Mouse (Mus musculus) neural tube, embryonic 12.5 days (tissue): ENCODE measurements around the gene Hist1h2be. TPM values are rescaled to one million over a fixed set of nuclear protein-coding genes. Genes with fewer than 3 reads are reported as not detected.
A peak's percentile ranks its signal among the peaks of the same experiment; 100 is the strongest.
"Not testable (repeated sequence)": the region's sequence is repeated elsewhere in the genome, so short reads cannot be mapped to it uniquely, and the experiment has no call there.

Experiments
- ATAC-seq: fragments of 200-750 bp; cut with Nextera tagmentation; 2 replicates; pipeline ENCODE4 v1.8.0; 2017; ENCODE audit warnings: low read depth, mild to moderate bottlenecking, moderate TSS enrichment, moderate library complexity; ENCODE audit not compliant: low FRiP score
- H3K27ac ChIP-seq: fragments of 300-500 bp; sonication (generic); 2 replicates; pipeline ENCODE4 v1.5.1; 2016
- H3K27me3 ChIP-seq: fragments of 300-500 bp; sonication (generic); replicated peaks from 2 replicates; pipeline ENCODE4 v1.6.1; 2016; ENCODE audit warnings: mild to moderate bottlenecking
- H3K36me3 ChIP-seq: fragments of 300-500 bp; sonication (generic); 2 replicates; pipeline ENCODE4 v1.6.1; 2016; ENCODE audit warnings: mild to moderate bottlenecking
- H3K4me1 ChIP-seq: fragments of 300-500 bp; sonication (generic); 2 replicates; pipeline ENCODE4 v1.6.1; 2016
- H3K4me2 ChIP-seq: fragments of 300-500 bp; sonication (generic); replicated peaks from 2 replicates; pipeline ENCODE4 v1.6.1; 2016; ENCODE audit warnings: mild to moderate bottlenecking
- H3K4me3 ChIP-seq: fragments of 300-500 bp; sonication (generic); 2 replicates; pipeline ENCODE4 v1.5.1; 2016
- H3K9ac ChIP-seq: fragments of 300-500 bp; sonication (generic); 2 replicates; pipeline ENCODE4 v1.6.1; 2016; ENCODE audit warnings: mild to moderate bottlenecking
- H3K9me3 ChIP-seq: fragments of 300-500 bp; sonication (generic); 2 replicates; pipeline ENCODE4 v1.6.1; 2016; ENCODE audit warnings: mild to moderate bottlenecking
- WGBS: fragments of 180-500 bp; shearing (Covaris S2); methylation state at CpG from one replicate; pipeline ENCODE4 v1.1.7; 2016; 5-methylcytosine and 5-hydroxymethylcytosine counted together
- polyA plus RNA-seq: library from polyadenylated mRNA; unstranded; fragments of >200 nt; fragmentation: Nextera tagmentation; extraction: Ambion mirVana; gene quantifications from 2 replicates; pipeline ENCODE4 v1.2.1, GENCODE M21; 2016

Hist1h2be gene
- polyA plus RNA-seq, 1 experiment from 2014 or later = 1.9 TPM

GRCm38 (mm10) chr13:23586099-23586939, 34.6 kb downstream of the Hist1h2be start:
- H3K27me3 ChIP-seq = no peaks in the 10 kb centered on the region
- H3K4me3 ChIP-seq = peak overlapping the region; percentile 13; the same call in 1 of the 2 replicates
- peak overlapping the region; percentile 71 for H3K4me2 ChIP-seq
- peak overlapping the region; percentile 53; the same call in 1 of the 2 replicates for H3K27ac ChIP-seq
- H3K36me3 ChIP-seq = no peaks in the 10 kb centered on the region
- peaks cover 27% of the 10 kb centered on the region for H3K4me1 ChIP-seq
- no peak for ATAC-seq
- 1% methylated on average over 22 of the region's 22 CpGs for WGBS
- peak overlapping the region; percentile 51; the same call in 1 of the 2 replicates for H3K9ac ChIP-seq
- H3K9me3 ChIP-seq = no peaks in the 10 kb centered on the region

GRCm38 (mm10) chr13:23585442-23586098, 35.4 kb downstream of the Hist1h2be start:
- peak overlapping the region; percentile 72 for H3K9ac ChIP-seq
- H3K36me3 ChIP-seq, H3K27me3 ChIP-seq, H3K9me3 ChIP-seq: not testable (repeated sequence)
- H3K27ac ChIP-seq = peak overlapping the region; percentile 86
- H3K4me2 ChIP-seq = peak overlapping the region; percentile 71
- 0% methylated on average over 31 of the region's 36 CpGs for WGBS
- ATAC-seq = peak; percentile 88
- H3K4me1 ChIP-seq = peaks cover 27% of the 10 kb centered on the region
- H3K4me3 ChIP-seq = peak overlapping the region; percentile 42

GRCm38 (mm10) chr13:23585029-23585441, 35.9 kb downstream of the Hist1h2be start:
- H3K36me3 ChIP-seq = no peaks in the 10 kb centered on the region
- H3K27ac ChIP-seq = peak overlapping the region; percentile 86
- H3K4me2 ChIP-seq = peak overlapping the region; percentile 71
- peak overlapping the region; percentile 42 for H3K4me3 ChIP-seq
- H3K4me1 ChIP-seq = peaks cover 27% of the 10 kb centered on the region
- under 1% methylated on average over 21 of the region's 21 CpGs for WGBS
- H3K27me3 ChIP-seq = no peaks in the 10 kb centered on the region
- no peaks in the 10 kb centered on the region for H3K9me3 ChIP-seq
- H3K9ac ChIP-seq = peak overlapping the region; percentile 72
- peak; percentile 15; the same call in 1 of the 2 replicates for ATAC-seq

- H3K36me3 ChIP-seq = no peaks in the 10 kb centered on the region
- peak overlapping the region; percentile 86; the same call in 1 of the 2 replicates for H3K27ac ChIP-seq
- H3K9me3 ChIP-seq = no peaks in the 10 kb centered on the region
- H3K4me1 ChIP-seq = peaks cover 27% of the 10 kb centered on the region
- peak overlapping the region; percentile 71 for H3K4me2 ChIP-seq
- H3K27me3 ChIP-seq = no peaks in the 10 kb centered on the region
- H3K4me3 ChIP-seq = no peak overlapping the region
- ATAC-seq = no peak
- H3K9ac ChIP-seq = peak overlapping the region; percentile 27
Measured at GRCm38 (mm10) chr13:23584331-23584730, 36.6 kb downstream of the Hist1h2be start.

GRCm38 (mm10) chr13:23583387-23584068, 37.4 kb downstream of the Hist1h2be start:
- Histone ChIP-seq H3K9me3 (no peaks in the 10 kb centered on the region), H3K4me1 (peaks cover 27% of the 10 kb centered on the region), H3K4me3 (no peak overlapping the region), H3K9ac (no peak overlapping the region), H3K27ac (no peak overlapping the region), H3K4me2 (peak overlapping the region; percentile 65; the same call in 1 of the 2 replicates), H3K27me3 (no peaks in the 10 kb centered on the region), H3K36me3 (no peaks in the 10 kb centered on the region)
- no peak for ATAC-seq

GRCm38 (mm10) chr13:23582219-23583056, 38.5 kb downstream of the Hist1h2be start:
- H3K9ac ChIP-seq = peak overlapping the region; percentile 56
- no peaks in the 10 kb centered on the region for H3K27me3 ChIP-seq
- H3K4me1 ChIP-seq = peaks cover 27% of the 10 kb centered on the region
- H3K9me3 ChIP-seq = no peaks in the 10 kb centered on the region
- peak overlapping the region; percentile 34 for H3K4me3 ChIP-seq
- no peak for ATAC-seq
- 5% methylated on average over 6 of the region's 6 CpGs for WGBS
- H3K4me2 ChIP-seq = peak overlapping the region; percentile 65
- H3K27ac ChIP-seq = peak overlapping the region; percentile 27
- H3K36me3 ChIP-seq = no peaks in the 10 kb centered on the region

- H3K4me2 ChIP-seq = peak within 1 kb of the TSS; percentile 65
- peak within 1 kb of the TSS; percentile 27 for H3K27ac ChIP-seq
- under 1% methylated on average over 43 of the region's 43 CpGs for WGBS
- peak; percentile 86 for ATAC-seq
- H3K36me3 ChIP-seq = no peaks in the 10 kb centered on the region
- no peaks in the 10 kb centered on the region for H3K27me3 ChIP-seq
- peaks cover 30% of the 10 kb centered on the region for H3K4me1 ChIP-seq
- no peaks in the 10 kb centered on the region for H3K9me3 ChIP-seq
- peak within 1 kb of the TSS; percentile 56 for H3K9ac ChIP-seq
- peak within 1 kb of the TSS; percentile 34 for H3K4me3 ChIP-seq
Measured at GRCm38 (mm10) chr13:23581408-23582218, 39.3 kb downstream of the Hist1h2be start, which contains the start of gene Hist1h4d. TSS of gene Hist1h4d (plus strand) at chr13:23581598.

GRCm38 (mm10) chr13:23577835-23578234, 43.1 kb downstream of the Hist1h2be start:
- Histone ChIP-seq H3K4me2 (no peak overlapping the region; the same call in 1 of the 2 replicates), H3K9ac (no peak overlapping the region), H3K27me3 (no peaks in the 10 kb centered on the region), H3K9me3 (no peaks in the 10 kb centered on the region), H3K36me3 (no peaks in the 10 kb centered on the region), H3K4me1 (peaks cover 26% of the 10 kb centered on the region), H3K4me3 (no peak overlapping the region), H3K27ac (no peak overlapping the region)
- no peak for ATAC-seq
- WGBS = 88% methylated on average over 1 of the region's 1 CpGs

GRCm38 (mm10) chr13:23576906-23577639, 43.9 kb downstream of the Hist1h2be start:
- Histone ChIP-seq H3K4me2 (peak overlapping the region; percentile 62), H3K27me3 (no peaks in the 10 kb centered on the region), H3K4me3 (0 out of 2 replicates have a peak overlapping the region, but pooled peaks have one; percentile 41), H3K9ac (no peak overlapping the region), H3K27ac (no peak overlapping the region), H3K9me3 (no peaks in the 10 kb centered on the region), H3K4me1 (peaks cover 27% of the 10 kb centered on the region), H3K36me3 (no peaks in the 10 kb centered on the region)
- no peak for ATAC-seq
- WGBS = 57% methylated on average over 6 of the region's 6 CpGs

GRCm38 (mm10) chr13:23576351-23576881, 44.5 kb downstream of the Hist1h2be start:
- Histone ChIP-seq H3K27me3 (no peaks in the 10 kb centered on the region), H3K9me3 (no peaks in the 10 kb centered on the region), H3K9ac (peak overlapping the region; percentile 65), H3K4me3 (peak overlapping the region; percentile 41), H3K4me1 (peaks cover 24% of the 10 kb centered on the region), H3K36me3 (no peaks in the 10 kb centered on the region), H3K4me2 (peak overlapping the region; percentile 62), H3K27ac (peak overlapping the region; percentile 51; the same call in 1 of the 2 replicates)
- 7% methylated on average over 7 of the region's 7 CpGs for WGBS
- ATAC-seq = no peak
